Mouse (Mus musculus): ENCODE results near the gene Ackr2.

DNA sequence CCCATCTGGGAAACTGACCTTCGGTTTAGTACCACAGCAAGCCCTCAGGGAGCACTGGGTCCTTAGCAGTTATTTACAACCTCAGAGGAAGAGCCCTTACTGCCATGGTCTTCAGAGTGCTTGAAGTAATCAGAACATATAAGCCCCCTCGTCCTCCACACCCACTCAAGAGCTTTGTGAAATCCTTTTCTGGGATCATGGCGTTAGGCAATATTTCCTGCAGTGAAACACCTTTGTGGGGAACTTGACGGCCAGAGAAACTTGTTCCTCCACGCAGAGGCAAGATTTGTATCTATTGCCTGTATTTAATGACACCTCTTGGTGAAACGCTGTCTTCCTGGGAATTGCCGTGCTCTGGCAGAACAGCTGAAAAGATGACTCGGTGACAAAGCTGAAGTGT, 27.8 kb downstream of the Ackr2 start:
- TF ChIP-seq GATA1 (IDR thresholded peaks at IDR 0.05; ENCODE audit: borderline replicate concordance, low read length) (no peak), FLI1 (IDR thresholded peaks at IDR 0.05; ENCODE audit: low read length) (no peak)
